Mouse (Mus musculus) thymus, adult 2 months (tissue): ENCODE measurements around the gene Lrrc1.

Experiments
- CTCF ChIP-seq: fragments of 200-500 bp; IDR thresholded peaks from 2 replicates; pipeline ENCODE4 v1.5.1; 2012; ENCODE audit warnings: mild to moderate bottlenecking, control low read depth, low read length, moderate library complexity, borderline replicate concordance; ENCODE audit not compliant: control insufficient read depth, poor library complexity, insufficient read depth; ENCODE audit errors: extremely low read depth
- POLR2A ChIP-seq: fragments of 200-500 bp; IDR thresholded peaks from 2 replicates; pipeline ENCODE4 v1.6.1; 2012; ENCODE audit warnings: mild to moderate bottlenecking, low read length, control low read depth, moderate library complexity; ENCODE audit not compliant: control insufficient read depth, poor library complexity, insufficient read depth; ENCODE audit errors: extremely low read depth

- TF ChIP-seq POLR2A (no peak), CTCF (no peak)
Measured at GRCm38 (mm10) chr9:77512220-77512619, 32.5 kb downstream of the Lrrc1 start.
